Mouse (Mus musculus) midbrain, embryonic 11.5 days (tissue): ENCODE data around the gene Crtc3. TPM values are rescaled to one million over a fixed set of nuclear protein-coding genes. Genes with fewer than 3 reads are reported as not detected.

ENCODE experiments used
- ATAC-seq: fragments of 200-750 bp; cut with Nextera tagmentation; 2 replicates; pipeline ENCODE4 v1.8.0; 2017; ENCODE audit warnings: moderate TSS enrichment, moderate library complexity; ENCODE audit not compliant: low FRiP score
- DNase-seq: peaks from one replicate; pipeline ENCODE4 v3.0.0; 2015; ENCODE audit warnings: low spot score; ENCODE audit errors: missing footprints
- H3K27ac ChIP-seq: fragments of 300-500 bp; sonication (generic); 2 replicates; pipeline ENCODE4 v1.5.1; 2014; ENCODE audit warnings: low read depth, low read length
- H3K27me3 ChIP-seq: fragments of 300-500 bp; sonication (generic); 2 replicates; pipeline ENCODE4 v1.6.1; 2014; ENCODE audit warnings: mild to moderate bottlenecking, low read length, moderate library complexity, mixed read lengths; ENCODE audit not compliant: control insufficient read depth, insufficient read depth
- H3K36me3 ChIP-seq: fragments of 300-500 bp; sonication (generic); 2 replicates; pipeline ENCODE4 v1.6.1; 2014; ENCODE audit warnings: mild to moderate bottlenecking, low read length, moderate library complexity, mixed read lengths; ENCODE audit not compliant: control insufficient read depth, insufficient read depth
- H3K4me1 ChIP-seq: fragments of 300-500 bp; sonication (generic); 2 replicates; pipeline ENCODE4 v1.6.1; 2014; ENCODE audit warnings: low read length; ENCODE audit not compliant: control insufficient read depth, insufficient read depth
- H3K4me2 ChIP-seq: fragments of 300-500 bp; sonication (generic); 2 replicates; pipeline ENCODE4 v1.6.1; 2014; ENCODE audit warnings: mild to moderate bottlenecking, moderate library complexity
- H3K4me3 ChIP-seq: fragments of 300-500 bp; sonication (generic); 2 replicates; pipeline ENCODE4 v1.5.1; 2014; ENCODE audit warnings: low read depth, low read length
- H3K9ac ChIP-seq: fragments of 300-500 bp; sonication (generic); 2 replicates; pipeline ENCODE4 v1.6.1; 2014; ENCODE audit warnings: low read length
- H3K9me3 ChIP-seq: fragments of 300-500 bp; sonication (generic); 2 replicates; pipeline ENCODE4 v1.6.1; 2016; ENCODE audit warnings: low read length; ENCODE audit not compliant: control insufficient read depth
- WGBS: fragments of 180-500 bp; shearing (Covaris S2); extraction: QIAGEN DNeasy Blood & Tissue Kit; methylation state at CpG from one replicate; pipeline ENCODE4 v1.1.7; 2014; 5-methylcytosine and 5-hydroxymethylcytosine counted together
- polyA plus RNA-seq: library from polyadenylated mRNA; unstranded; fragments of >200 nt; fragmentation: Nextera tagmentation; extraction: Ambion mirVana; gene quantifications from 2 replicates; pipeline ENCODE4 v1.2.1, GENCODE M21; 2014

Gene Crtc3
- polyA plus RNA-seq, 1 experiment from 2014 or later, result 7.9 TPM

- ATAC-seq, result no peak
- WGBS, result 68% methylated on average over 3 of the region's 3 CpGs
- no peak overlapping the region for H3K4me3 ChIP-seq
These were observed 115.6 kb downstream of the Crtc3 start for GRCm38 (mm10) chr7:80573076-80573475.

DNA sequence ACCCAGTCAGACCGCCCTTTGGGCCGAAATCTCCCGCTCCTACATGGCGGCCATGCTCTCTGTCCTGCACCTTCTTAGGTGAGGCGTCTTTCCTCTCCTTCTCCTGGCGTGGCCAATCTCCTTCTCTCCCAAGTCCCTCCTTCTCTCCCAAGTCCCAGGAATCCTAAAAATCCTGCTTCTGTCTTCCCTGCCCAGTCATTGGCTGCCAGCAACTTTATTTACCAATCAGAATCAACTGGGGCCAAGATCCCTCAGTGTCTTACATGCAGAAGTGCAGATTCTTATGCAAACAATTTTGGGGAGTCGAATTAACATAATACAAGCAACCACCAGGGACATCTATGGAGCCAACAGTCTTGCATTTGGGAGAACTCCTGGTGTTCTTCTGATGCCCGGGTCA, 120.7 kb downstream of the Crtc3 start:
- Histone ChIP-seq H3K9me3 (no peaks in the 10 kb centered on the region), H3K4me3 (no peak overlapping the region), H3K9ac (no peak overlapping the region), H3K4me2 (no peak overlapping the region), H3K36me3 (no peaks in the 10 kb centered on the region), H3K4me1 (no peaks in the 10 kb centered on the region), H3K27me3 (no peaks in the 10 kb centered on the region), H3K27ac (no peak overlapping the region)
- 86% methylated on average over 8 of the region's 8 CpGs for WGBS
- no peak for DNase-seq
- no peak for ATAC-seq

More at GRCm38 (mm10) chr7:80573076-80573475, 115.6 kb downstream of the Crtc3 start:
- Histone ChIP-seq H3K36me3 (no peaks in the 10 kb centered on the region), H3K4me2 (no peak overlapping the region), H3K9ac (no peak overlapping the region), H3K27me3 (no peaks in the 10 kb centered on the region), H3K27ac (no peak overlapping the region), H3K9me3 (no peaks in the 10 kb centered on the region), H3K4me1 (no peaks in the 10 kb centered on the region)
- DNase-seq, result no peak

DNA sequence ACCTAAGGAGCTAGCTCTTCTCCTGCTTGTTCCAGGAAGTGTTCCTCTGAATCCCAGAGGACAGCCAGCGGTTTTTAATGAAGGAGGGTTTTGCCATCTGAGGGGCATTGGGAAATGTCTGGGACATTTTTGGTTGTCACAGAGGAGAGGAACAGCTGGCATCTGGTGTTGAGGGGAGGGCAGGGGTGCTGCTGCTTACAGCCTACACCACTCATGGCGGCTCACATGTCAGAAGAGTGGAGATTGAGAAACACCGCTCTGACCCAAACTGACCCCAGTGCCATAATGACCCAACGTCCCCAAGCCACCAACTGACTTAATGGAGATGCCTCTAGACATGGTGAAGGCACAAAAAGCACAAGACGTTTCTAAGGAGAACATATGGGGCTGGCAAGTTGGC, 126.7 kb downstream of the Crtc3 start:
- H3K27ac ChIP-seq, result no peak overlapping the region
- no peaks in the 10 kb centered on the region for H3K36me3 ChIP-seq
- ATAC-seq (no peak), DNase-seq (no peak)
- no peak overlapping the region for H3K9ac ChIP-seq
- no peaks in the 10 kb centered on the region for H3K9me3 ChIP-seq
- no peaks in the 10 kb centered on the region for H3K27me3 ChIP-seq
- no peak overlapping the region for H3K4me2 ChIP-seq
- 84% methylated on average over 5 of the region's 5 CpGs for WGBS
- no peaks in the 10 kb centered on the region for H3K4me1 ChIP-seq
- no peak overlapping the region for H3K4me3 ChIP-seq

- 86% methylated on average over 9 of the region's 9 CpGs for WGBS
- Histone ChIP-seq H3K4me1 (no peaks in the 10 kb centered on the region), H3K9ac (no peak overlapping the region), H3K36me3 (no peaks in the 10 kb centered on the region), H3K27me3 (no peaks in the 10 kb centered on the region), H3K4me2 (no peak overlapping the region), H3K27ac (no peak overlapping the region), H3K4me3 (no peak overlapping the region), H3K9me3 (no peaks in the 10 kb centered on the region)
- ATAC-seq, result no peak
- DNase-seq, result no peak
These were observed 127.4 kb downstream of the Crtc3 start for GRCm38 (mm10) chr7:80561271-80561670.

DNA sequence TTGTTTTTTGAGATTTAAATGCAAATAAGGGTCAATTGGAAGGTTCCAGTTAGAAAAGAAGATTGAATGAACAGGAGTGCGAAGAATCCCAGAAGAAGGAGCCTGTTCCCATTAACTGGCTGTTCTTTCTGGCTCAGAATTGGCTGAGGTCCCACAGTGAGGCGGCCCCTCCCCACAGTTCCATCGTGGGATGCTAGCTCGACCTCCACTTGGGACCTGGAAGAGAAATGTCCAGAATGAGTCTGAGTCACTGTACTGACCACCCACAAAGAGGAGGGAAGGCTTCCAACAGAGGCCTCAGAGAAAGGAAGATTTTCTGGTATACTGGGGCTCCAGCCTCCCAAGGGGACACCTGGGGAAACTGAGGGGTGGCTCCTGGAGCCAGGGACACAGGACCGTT, 130.1 kb downstream of the Crtc3 start:
- H3K27me3 ChIP-seq, result no peaks in the 10 kb centered on the region
- no peaks in the 10 kb centered on the region for H3K36me3 ChIP-seq
- DNase-seq (no peak), ATAC-seq (no peak)
- no peak overlapping the region for H3K9ac ChIP-seq
- H3K4me1 ChIP-seq, result no peaks in the 10 kb centered on the region
- H3K9me3 ChIP-seq, result no peaks in the 10 kb centered on the region
- WGBS, result 80% methylated on average over 5 of the region's 5 CpGs
- no peak overlapping the region for H3K4me3 ChIP-seq
- no peak overlapping the region for H3K27ac ChIP-seq
- no peak overlapping the region for H3K4me2 ChIP-seq

GRCm38 (mm10) chr7:80558101-80558500, 130.6 kb downstream of the Crtc3 start:
- DNase-seq (no peak), ATAC-seq (no peak)
- H3K4me2 ChIP-seq, result no peak overlapping the region
- no peak overlapping the region for H3K27ac ChIP-seq
- no peak overlapping the region for H3K4me3 ChIP-seq
- H3K9ac ChIP-seq, result no peak overlapping the region
- H3K4me1 ChIP-seq, result no peaks in the 10 kb centered on the region
- H3K27me3 ChIP-seq, result no peaks in the 10 kb centered on the region
- no peaks in the 10 kb centered on the region for H3K36me3 ChIP-seq
- no peaks in the 10 kb centered on the region for H3K9me3 ChIP-seq
- WGBS, result 61% methylated on average over 8 of the region's 8 CpGs

- WGBS, result 90% methylated on average over 4 of the region's 4 CpGs
- H3K4me1 ChIP-seq, result no peaks in the 10 kb centered on the region
- H3K27me3 ChIP-seq, result no peaks in the 10 kb centered on the region
- no peak overlapping the region for H3K27ac ChIP-seq
- H3K36me3 ChIP-seq, result no peaks in the 10 kb centered on the region
- H3K4me2 ChIP-seq, result no peak overlapping the region
- DNase-seq, result no peak
- no peak for ATAC-seq
- no peaks in the 10 kb centered on the region for H3K9me3 ChIP-seq
- no peak overlapping the region for H3K4me3 ChIP-seq
- no peak overlapping the region for H3K9ac ChIP-seq
These were observed 131.5 kb downstream of the Crtc3 start for GRCm38 (mm10) chr7:80557161-80557560.

- no peak for ATAC-seq
- H3K4me2 ChIP-seq, result no peak overlapping the region
- no peak overlapping the region for H3K27ac ChIP-seq
- DNase-seq, result no peak
- H3K4me1 ChIP-seq, result no peaks in the 10 kb centered on the region
- H3K4me3 ChIP-seq, result no peak overlapping the region
- no peaks in the 10 kb centered on the region for H3K9me3 ChIP-seq
- no peak overlapping the region for H3K9ac ChIP-seq
- H3K27me3 ChIP-seq, result no peaks in the 10 kb centered on the region
- H3K36me3 ChIP-seq, result no peaks in the 10 kb centered on the region
- WGBS, result 82% methylated on average over 3 of the region's 3 CpGs
These were observed 132.5 kb downstream of the Crtc3 start for GRCm38 (mm10) chr7:80556166-80556565.

GRCm38 (mm10) chr7:80555146-80555545, 133.5 kb downstream of the Crtc3 start:
- no peak for DNase-seq
- no peak overlapping the region for H3K9ac ChIP-seq
- H3K36me3 ChIP-seq, result no peaks in the 10 kb centered on the region
- H3K4me1 ChIP-seq, result no peaks in the 10 kb centered on the region
- ATAC-seq, result no peak
- H3K4me3 ChIP-seq, result no peak overlapping the region
- H3K4me2 ChIP-seq, result no peak overlapping the region
- WGBS, result 72% methylated on average over 3 of the region's 3 CpGs
- no peak overlapping the region for H3K27ac ChIP-seq
- no peaks in the 10 kb centered on the region for H3K9me3 ChIP-seq
- H3K27me3 ChIP-seq, result no peaks in the 10 kb centered on the region
